Mouse (Mus musculus): ENCODE results near the gene F12.
A peak's percentile ranks its signal among the peaks of the same experiment; 100 is the strongest.
"Not testable (repeated sequence)": the region's sequence is repeated elsewhere in the genome, so short reads cannot be mapped to it uniquely, and the experiment has no call there.

F12 gene

GRCm38 (mm10) chr13:55446483-55447105 is 20.0 kb upstream of the F12 start:
- H3K4me1 ChIP-seq (replicated peaks; ENCODE audit: low read depth, low read length): peaks cover 80% of the 10 kb centered on the region
- H3K9me3 ChIP-seq (ENCODE audit: low read length): no peaks in the 10 kb centered on the region
- peaks cover 50% of the 10 kb centered on the region for H3K36me3 ChIP-seq (ENCODE audit: insufficient read depth, low read length)
- H3K27me3 ChIP-seq (ENCODE audit: insufficient read depth, low read length): no peaks in the 10 kb centered on the region
- TF ChIP-seq CTCF (conservative IDR thresholded peaks at IDR 0.05; ENCODE audit: low read length) (no peak), NANOG (IDR thresholded peaks at IDR 0.05; ENCODE audit: borderline replicate concordance, low read length) (no peak), POU5F1 (IDR thresholded peaks at IDR 0.05; ENCODE audit: borderline replicate concordance, low read length) (no peak)
- peak overlapping the region; percentile 98 for H3K4me3 ChIP-seq (replicated peaks; ENCODE audit: low read length)

GRCm38 (mm10) chr13:55445361-55446091 is 18.9 kb upstream of the F12 start:
- peaks cover 40% of the 10 kb centered on the region for H3K36me3 ChIP-seq (ENCODE audit: insufficient read depth, low read length)
- peak overlapping the region; percentile 98 for H3K4me3 ChIP-seq (replicated peaks; ENCODE audit: low read length)
- H3K27me3 ChIP-seq (ENCODE audit: insufficient read depth, low read length): no peaks in the 10 kb centered on the region
- H3K4me1 ChIP-seq (replicated peaks; ENCODE audit: low read depth, low read length): peaks cover 69% of the 10 kb centered on the region
- no peaks in the 10 kb centered on the region for H3K9me3 ChIP-seq (ENCODE audit: low read length)
- TF ChIP-seq CTCF (conservative IDR thresholded peaks at IDR 0.05; ENCODE audit: low read length) (no peak), POU5F1 (IDR thresholded peaks at IDR 0.05; ENCODE audit: borderline replicate concordance, low read length) (no peak), NANOG (IDR thresholded peaks at IDR 0.05; ENCODE audit: borderline replicate concordance, low read length) (no peak)

GRCm38 (mm10) chr13:55444937-55445315 is 18.3 kb upstream of the F12 start, which contains the start of gene Grk6:
Gene Grk6, plus strand, starts transcription at chr13:55445072.
- H3K27me3 ChIP-seq (ENCODE audit: insufficient read depth, low read length): no peaks in the 10 kb centered on the region
- H3K9me3 ChIP-seq (ENCODE audit: low read length): peaks cover 5% of the 10 kb centered on the region; the same call in 1 of the 2 replicates
- H3K36me3 ChIP-seq (ENCODE audit: insufficient read depth, low read length): peaks cover 34% of the 10 kb centered on the region
- peak within 1 kb of the TSS; percentile 98 for H3K4me3 ChIP-seq (replicated peaks; ENCODE audit: low read length)
- TF ChIP-seq POU5F1 (IDR thresholded peaks at IDR 0.05; ENCODE audit: borderline replicate concordance, low read length) (no peak), NANOG (IDR thresholded peaks at IDR 0.05; ENCODE audit: borderline replicate concordance, low read length) (no peak; the same call in 1 of the 2 replicates), CTCF (conservative IDR thresholded peaks at IDR 0.05; ENCODE audit: low read length) (no peak)
- peaks cover 63% of the 10 kb centered on the region for H3K4me1 ChIP-seq (replicated peaks; ENCODE audit: low read depth, low read length)

DNA sequence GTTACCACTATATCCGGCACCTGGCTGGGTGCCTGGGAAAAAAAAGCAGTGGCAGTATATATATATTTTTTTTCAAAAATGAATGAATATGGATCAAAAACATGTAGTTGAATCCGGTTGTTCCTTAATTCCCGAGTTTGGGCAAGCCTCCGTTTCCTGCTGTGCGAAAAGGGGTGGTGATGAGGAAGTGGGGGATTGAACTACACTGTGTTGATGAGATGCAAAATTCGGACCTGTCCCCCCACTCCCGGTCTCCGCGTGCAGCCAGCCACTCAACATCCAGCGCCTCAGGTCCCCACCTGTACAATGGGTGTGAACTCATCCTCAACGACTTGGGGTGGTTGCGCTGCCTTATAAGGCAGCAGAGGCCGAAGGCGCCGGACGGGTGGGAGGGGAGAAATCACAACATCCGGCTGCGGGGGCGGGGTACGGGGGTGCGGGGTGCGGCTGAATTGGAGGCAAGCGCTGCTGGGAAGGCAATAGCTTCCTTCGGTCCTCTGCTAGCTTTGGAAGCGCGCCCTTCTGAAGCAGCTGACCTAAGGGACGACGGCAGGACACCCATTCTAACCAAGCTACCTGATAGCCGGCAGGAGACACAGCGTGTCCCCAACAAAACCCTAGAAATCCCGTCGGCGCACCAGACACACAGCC is 17.8 kb upstream of the F12 start:
- Histone ChIP-seq H3K27me3 (ENCODE audit: insufficient read depth, low read length) (no peaks in the 10 kb centered on the region), H3K4me1 (replicated peaks; ENCODE audit: low read depth, low read length) (peaks cover 58% of the 10 kb centered on the region), H3K4me3 (replicated peaks; ENCODE audit: low read length) (peak overlapping the region; percentile 98), H3K9me3 (ENCODE audit: low read length) (peaks cover 10% of the 10 kb centered on the region), H3K36me3 (ENCODE audit: insufficient read depth, low read length) (peaks cover 29% of the 10 kb centered on the region)
- TF ChIP-seq NANOG (IDR thresholded peaks at IDR 0.05; ENCODE audit: borderline replicate concordance, low read length) (no peak), POU5F1 (IDR thresholded peaks at IDR 0.05; ENCODE audit: borderline replicate concordance, low read length) (no peak), CTCF (conservative IDR thresholded peaks at IDR 0.05; ENCODE audit: low read length) (no peak)

GRCm38 (mm10) chr13:55443799-55444285 is 17.2 kb upstream of the F12 start:
- Histone ChIP-seq H3K4me1 (replicated peaks; ENCODE audit: low read depth, low read length) (peaks cover 52% of the 10 kb centered on the region), H3K9me3 (ENCODE audit: low read length) (peaks cover 16% of the 10 kb centered on the region)

DNA sequence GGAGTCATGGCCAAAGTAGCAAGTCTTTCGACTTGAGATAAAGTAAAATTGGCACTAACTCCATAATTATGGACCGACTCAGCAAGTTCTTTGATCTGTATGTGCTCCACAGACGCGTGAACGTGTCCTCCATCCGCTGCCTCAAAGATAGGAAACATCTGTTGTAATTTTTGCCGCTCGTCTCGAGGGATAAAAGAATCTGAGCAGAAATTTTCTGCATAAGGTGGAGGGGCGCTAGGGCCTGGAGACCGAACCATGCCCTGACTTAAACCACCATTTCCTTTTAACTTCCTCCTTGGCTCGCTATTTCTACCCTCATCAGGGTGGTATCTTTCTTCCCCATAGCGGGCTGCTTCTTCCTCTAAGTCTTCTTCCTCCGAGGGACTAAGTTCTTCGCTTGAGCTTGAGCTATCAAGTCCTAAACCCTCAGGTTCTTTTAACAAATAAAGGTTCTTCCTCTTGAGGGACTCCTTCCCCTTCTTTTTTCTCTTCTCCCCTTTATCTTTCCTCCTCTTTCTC is 10.6 kb upstream of the F12 start:
- not testable (repeated sequence) for H3K27me3 ChIP-seq (ENCODE audit: insufficient read depth, low read length); H3K4me1 ChIP-seq (replicated peaks; ENCODE audit: low read depth, low read length); H3K36me3 ChIP-seq (ENCODE audit: insufficient read depth, low read length); H3K4me3 ChIP-seq (replicated peaks; ENCODE audit: low read length)
- H3K9me3 ChIP-seq (ENCODE audit: low read length): peaks cover 71% of the 10 kb centered on the region

More at GRCm38 (mm10) chr13:55443799-55444285, 17.2 kb upstream of the F12 start:
- Histone ChIP-seq H3K27me3 (ENCODE audit: insufficient read depth, low read length) (no peaks in the 10 kb centered on the region), H3K36me3 (ENCODE audit: insufficient read depth, low read length) (peaks cover 23% of the 10 kb centered on the region), H3K4me3 (replicated peaks; ENCODE audit: low read length) (peak overlapping the region; percentile 98)
- TF ChIP-seq CTCF (conservative IDR thresholded peaks at IDR 0.05; ENCODE audit: low read length): no peak
- no peak for TF ChIP-seq NANOG (IDR thresholded peaks at IDR 0.05; ENCODE audit: borderline replicate concordance, low read length)
- TF ChIP-seq POU5F1 (IDR thresholded peaks at IDR 0.05; ENCODE audit: borderline replicate concordance, low read length): no peak

GRCm38 (mm10) chr13:55431889-55432685 is 5.5 kb upstream of the F12 start:
- Histone ChIP-seq H3K27me3 (ENCODE audit: insufficient read depth, low read length) (peaks cover 5% of the 10 kb centered on the region; the same call in 1 of the 2 replicates), H3K4me1 (replicated peaks; ENCODE audit: low read depth, low read length) (no peaks in the 10 kb centered on the region; the same call in 1 of the 2 replicates), H3K4me3 (replicated peaks; ENCODE audit: low read length) (no peak overlapping the region), H3K36me3 (ENCODE audit: insufficient read depth, low read length) (no peaks in the 10 kb centered on the region), H3K9me3 (ENCODE audit: low read length) (peaks cover 45% of the 10 kb centered on the region)
- no peak for TF ChIP-seq NANOG (IDR thresholded peaks at IDR 0.05; ENCODE audit: borderline replicate concordance, low read length)
- TF ChIP-seq POU5F1 (IDR thresholded peaks at IDR 0.05; ENCODE audit: borderline replicate concordance, low read length): no peak
- no peak for TF ChIP-seq CTCF (conservative IDR thresholded peaks at IDR 0.05; ENCODE audit: low read length)

Measured in E14TG2a.4 (cell line).